Mouse (Mus musculus) liver, embryonic 12.5 days (tissue): ENCODE measurements around the gene Asb15. TPM values are rescaled to one million over a fixed set of nuclear protein-coding genes. Genes with fewer than 3 reads are reported as not detected.

ENCODE experiments used
- ATAC-seq: fragments of 200-750 bp; cut with Nextera tagmentation; 2 replicates; pipeline ENCODE4 v1.8.0; 2017; ENCODE audit warnings: moderate number of reproducible peaks, mild to moderate bottlenecking, moderate library complexity
- H3K27ac ChIP-seq: fragments of 300-500 bp; sonication (generic); 2 replicates; pipeline ENCODE4 v1.5.1; 2016; ENCODE audit warnings: mild to moderate bottlenecking
- H3K27me3 ChIP-seq: fragments of 300-500 bp; sonication (generic); replicated peaks from 2 replicates; pipeline ENCODE4 v1.6.1; 2016; ENCODE audit warnings: mild to moderate bottlenecking, moderate library complexity
- H3K36me3 ChIP-seq: fragments of 300-500 bp; sonication (generic); 2 replicates; pipeline ENCODE4 v1.6.1; 2016; ENCODE audit warnings: mild to moderate bottlenecking, moderate library complexity
- H3K4me1 ChIP-seq: fragments of 300-500 bp; sonication (generic); 2 replicates; pipeline ENCODE4 v1.6.1; 2016
- H3K4me2 ChIP-seq: fragments of 300-500 bp; sonication (generic); 2 replicates; pipeline ENCODE4 v1.6.1; 2016; ENCODE audit warnings: mild to moderate bottlenecking, moderate library complexity
- H3K4me3 ChIP-seq: fragments of 300-500 bp; sonication (generic); 2 replicates; pipeline ENCODE4 v1.5.1; 2016; ENCODE audit warnings: mild to moderate bottlenecking, moderate library complexity
- H3K9ac ChIP-seq: fragments of 300-500 bp; sonication (generic); 2 replicates; pipeline ENCODE4 v1.6.1; 2016; ENCODE audit warnings: mild to moderate bottlenecking, moderate library complexity
- H3K9me3 ChIP-seq: fragments of 300-500 bp; sonication (generic); replicated peaks from 2 replicates; pipeline ENCODE4 v1.6.1; 2016; ENCODE audit warnings: mild to moderate bottlenecking, moderate library complexity
- WGBS: fragments of 180-500 bp; shearing (Covaris S2); methylation state at CpG from one replicate; pipeline ENCODE4 v1.1.7; 2016; ENCODE audit not compliant: insufficient replicate concordance; 5-methylcytosine and 5-hydroxymethylcytosine counted together
- polyA plus RNA-seq: library from polyadenylated mRNA; unstranded; fragments of >200 nt; fragmentation: Nextera tagmentation; extraction: Ambion mirVana; gene quantifications from 2 replicates; pipeline ENCODE4 v1.2.1, GENCODE M21; 2016

Gene Asb15
- polyA plus RNA-seq, 1 experiment from 2014 or later, result 0.04 TPM

- no peaks in the 10 kb centered on the region for H3K36me3 ChIP-seq
- H3K4me2 ChIP-seq, result no peak overlapping the region
- no peaks in the 10 kb centered on the region for H3K27me3 ChIP-seq
- no peaks in the 10 kb centered on the region for H3K9me3 ChIP-seq
- H3K9ac ChIP-seq, result no peak overlapping the region
- H3K4me3 ChIP-seq, result no peak overlapping the region
- no peaks in the 10 kb centered on the region for H3K4me1 ChIP-seq
- ATAC-seq, result no peak
- WGBS, result 70% methylated on average over 3 of the region's 3 CpGs
- H3K27ac ChIP-seq, result no peak overlapping the region
Observed at GRCm38 (mm10) chr6:24538435-24538834, 10.5 kb downstream of the Asb15 start.

DNA sequence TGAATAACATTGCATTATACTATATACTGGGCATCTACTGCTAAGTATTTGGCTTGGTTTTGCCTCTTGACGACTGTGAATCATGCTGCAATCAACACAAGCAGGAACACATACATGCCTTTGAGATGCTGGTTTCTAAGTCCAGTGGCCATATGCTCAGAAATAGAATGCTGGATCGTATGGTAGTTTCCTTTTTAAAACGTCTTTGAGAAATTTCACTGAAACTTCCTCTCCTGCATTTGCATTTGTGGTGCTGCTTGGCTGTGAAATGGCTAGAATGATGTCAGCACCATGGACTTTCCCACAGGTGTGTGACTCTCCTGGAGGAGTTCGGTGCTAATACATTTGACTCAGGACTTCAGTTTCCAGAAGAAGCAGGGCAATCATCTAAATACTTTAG is 12.2 kb downstream of the Asb15 start:
- no peak for ATAC-seq
- no peaks in the 10 kb centered on the region for H3K4me1 ChIP-seq
- no peaks in the 10 kb centered on the region for H3K36me3 ChIP-seq
- H3K9me3 ChIP-seq, result no peaks in the 10 kb centered on the region
- WGBS, result 44% methylated on average over 4 of the region's 4 CpGs
- no peak overlapping the region for H3K4me3 ChIP-seq
- H3K4me2 ChIP-seq, result no peak overlapping the region
- no peak overlapping the region for H3K27ac ChIP-seq
- H3K9ac ChIP-seq, result no peak overlapping the region
- H3K27me3 ChIP-seq, result no peaks in the 10 kb centered on the region

- ATAC-seq, result no peak
- no peak overlapping the region for H3K4me3 ChIP-seq
- no peaks in the 10 kb centered on the region for H3K9me3 ChIP-seq
- H3K36me3 ChIP-seq, result no peaks in the 10 kb centered on the region
- H3K4me2 ChIP-seq, result no peak overlapping the region
- H3K9ac ChIP-seq, result no peak overlapping the region
- H3K27ac ChIP-seq, result no peak overlapping the region
- no peaks in the 10 kb centered on the region for H3K27me3 ChIP-seq
- H3K4me1 ChIP-seq, result no peaks in the 10 kb centered on the region
Observed at GRCm38 (mm10) chr6:24542393-24542792, 14.4 kb downstream of the Asb15 start.

DNA sequence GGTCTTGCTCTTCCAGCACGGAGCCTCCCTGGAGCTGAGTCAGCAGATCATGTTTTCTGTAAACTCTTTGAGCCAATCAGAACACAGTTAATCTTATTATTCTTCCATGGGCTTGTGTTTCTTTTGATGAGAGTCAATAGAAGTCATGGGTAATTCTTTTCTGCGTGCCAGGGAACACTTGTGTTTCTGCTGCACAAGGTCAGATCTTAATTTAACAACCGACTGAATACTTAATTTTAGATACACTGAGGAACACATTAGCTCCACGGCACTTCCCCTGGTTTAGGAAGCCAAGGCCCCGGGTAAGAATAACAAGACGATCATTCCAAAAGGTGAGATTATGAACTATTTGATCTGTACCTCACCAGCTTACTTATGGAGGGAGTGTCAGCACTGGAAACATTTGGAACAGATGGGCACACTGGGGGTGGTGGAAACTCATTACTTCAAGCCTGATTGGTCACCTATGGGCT is 15.2 kb downstream of the Asb15 start:
- no peak for ATAC-seq
- 63% methylated on average over 6 of the region's 6 CpGs for WGBS
- H3K27me3 ChIP-seq, result no peaks in the 10 kb centered on the region
- H3K4me1 ChIP-seq, result no peaks in the 10 kb centered on the region
- H3K4me2 ChIP-seq, result no peak overlapping the region
- H3K27ac ChIP-seq, result no peak overlapping the region
- H3K4me3 ChIP-seq, result no peak overlapping the region
- no peak overlapping the region for H3K9ac ChIP-seq
- H3K36me3 ChIP-seq, result no peaks in the 10 kb centered on the region
- H3K9me3 ChIP-seq, result no peaks in the 10 kb centered on the region

DNA sequence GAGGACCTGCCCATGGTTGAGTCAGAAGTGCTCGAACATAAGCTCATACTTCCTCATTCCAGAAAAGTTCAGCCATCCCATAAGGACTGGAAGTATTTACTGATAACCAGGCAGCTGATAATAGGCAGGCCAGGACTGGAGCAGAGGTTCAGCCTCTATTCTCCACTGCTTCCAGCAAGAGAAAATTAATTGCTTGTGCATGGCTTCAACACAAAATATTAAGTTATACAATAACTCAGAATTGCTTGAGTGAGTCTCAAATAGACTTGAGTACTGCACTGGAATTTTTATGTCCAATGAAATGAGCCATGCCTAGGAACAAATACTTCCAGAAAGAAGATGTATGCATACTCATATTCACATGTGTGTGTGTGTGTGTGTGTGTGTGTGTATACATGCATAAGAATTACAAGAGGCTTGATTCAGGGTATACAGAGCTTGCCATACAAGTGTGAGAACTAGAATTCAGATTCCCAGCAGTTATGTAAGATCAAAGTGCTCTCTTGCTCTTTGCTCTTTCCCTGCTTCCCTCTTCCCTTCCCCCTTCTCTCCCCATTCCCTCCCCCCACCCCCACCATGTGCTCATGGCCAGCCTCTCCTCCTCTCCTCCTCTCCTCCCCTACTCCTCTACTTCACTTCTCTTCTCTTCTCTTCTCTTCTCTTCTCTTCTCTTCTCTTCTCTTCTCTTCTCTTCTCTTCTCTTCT is 18.9 kb downstream of the Asb15 start:
- H3K27me3 ChIP-seq, result no peaks in the 10 kb centered on the region
- H3K27ac ChIP-seq, result no peak overlapping the region
- ATAC-seq, result no peak
- H3K4me1 ChIP-seq, result no peaks in the 10 kb centered on the region
- H3K4me2 ChIP-seq, result no peak overlapping the region
- no peaks in the 10 kb centered on the region for H3K9me3 ChIP-seq
- H3K9ac ChIP-seq, result no peak overlapping the region
- H3K4me3 ChIP-seq, result no peak overlapping the region
- no peaks in the 10 kb centered on the region for H3K36me3 ChIP-seq
- WGBS, result 23% methylated on average over 1 of the region's 1 CpGs

DNA sequence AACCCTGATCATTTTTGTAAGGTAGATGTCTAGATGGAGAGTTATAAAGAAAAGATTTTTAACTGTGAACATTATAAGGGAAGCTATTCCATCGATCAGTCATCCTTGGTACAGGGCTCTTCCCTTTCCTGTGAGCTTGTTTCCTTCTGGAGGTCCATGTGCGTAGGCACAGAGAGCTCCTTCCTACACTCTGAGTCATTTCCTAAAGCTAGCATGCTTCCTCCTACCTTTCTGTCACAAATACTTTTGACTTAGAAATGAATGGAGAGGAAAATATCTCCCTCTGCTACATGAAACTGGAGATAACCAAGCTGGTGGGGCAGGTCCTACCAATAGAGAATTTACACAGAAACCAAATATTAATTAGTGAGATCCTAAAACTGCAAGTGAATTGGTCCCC is 21.9 kb downstream of the Asb15 start:
- Histone ChIP-seq H3K27me3 (no peaks in the 10 kb centered on the region), H3K9ac (no peak overlapping the region), H3K9me3 (no peaks in the 10 kb centered on the region), H3K4me3 (no peak overlapping the region), H3K4me1 (no peaks in the 10 kb centered on the region), H3K36me3 (no peaks in the 10 kb centered on the region), H3K4me2 (no peak overlapping the region), H3K27ac (no peak overlapping the region)
- ATAC-seq, result no peak
- WGBS, result 40% methylated on average over 2 of the region's 2 CpGs

DNA sequence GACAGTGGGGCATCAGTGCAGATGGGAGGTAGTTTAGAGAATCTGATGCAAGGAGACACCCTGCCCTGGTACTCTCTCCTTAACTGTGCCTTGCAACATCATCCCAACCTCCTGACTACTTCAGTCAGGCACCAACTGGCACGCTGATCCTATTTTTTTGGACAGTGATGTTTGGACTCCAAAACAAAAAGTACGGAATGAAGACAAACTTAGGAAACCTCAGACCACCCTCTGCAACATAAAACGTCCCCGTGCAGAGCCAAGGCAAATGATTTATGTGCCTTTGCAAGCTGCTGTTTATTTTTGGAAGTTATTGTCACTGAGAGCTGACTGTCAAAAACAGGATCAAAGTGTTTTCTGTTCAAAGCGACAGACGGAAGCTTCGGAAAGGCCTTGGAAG is 24.1 kb downstream of the Asb15 start:
- WGBS, result 53% methylated on average over 7 of the region's 7 CpGs
- ATAC-seq, result no peak
- Histone ChIP-seq H3K4me3 (no peak overlapping the region), H3K4me1 (no peaks in the 10 kb centered on the region), H3K9ac (no peak overlapping the region), H3K36me3 (no peaks in the 10 kb centered on the region), H3K4me2 (no peak overlapping the region), H3K27me3 (no peaks in the 10 kb centered on the region), H3K9me3 (no peaks in the 10 kb centered on the region), H3K27ac (no peak overlapping the region)

GRCm38 (mm10) chr6:24554427-24555086 is 26.6 kb downstream of the Asb15 start:
- Histone ChIP-seq H3K9me3 (no peaks in the 10 kb centered on the region), H3K36me3 (no peaks in the 10 kb centered on the region), H3K27me3 (no peaks in the 10 kb centered on the region), H3K9ac (no peak overlapping the region), H3K4me2 (no peak overlapping the region), H3K4me1 (no peaks in the 10 kb centered on the region), H3K27ac (no peak overlapping the region), H3K4me3 (no peak overlapping the region)
- WGBS, result 60% methylated on average over 11 of the region's 11 CpGs
- no peak for ATAC-seq

GRCm38 (mm10) chr6:24555488-24555887 is 27.5 kb downstream of the Asb15 start:
- Histone ChIP-seq H3K9ac (no peak overlapping the region), H3K4me2 (no peak overlapping the region), H3K4me3 (no peak overlapping the region), H3K9me3 (no peaks in the 10 kb centered on the region), H3K4me1 (no peaks in the 10 kb centered on the region), H3K27me3 (no peaks in the 10 kb centered on the region), H3K27ac (no peak overlapping the region), H3K36me3 (no peaks in the 10 kb centered on the region)
- ATAC-seq, result no peak
- 57% methylated on average over 2 of the region's 2 CpGs for WGBS

DNA sequence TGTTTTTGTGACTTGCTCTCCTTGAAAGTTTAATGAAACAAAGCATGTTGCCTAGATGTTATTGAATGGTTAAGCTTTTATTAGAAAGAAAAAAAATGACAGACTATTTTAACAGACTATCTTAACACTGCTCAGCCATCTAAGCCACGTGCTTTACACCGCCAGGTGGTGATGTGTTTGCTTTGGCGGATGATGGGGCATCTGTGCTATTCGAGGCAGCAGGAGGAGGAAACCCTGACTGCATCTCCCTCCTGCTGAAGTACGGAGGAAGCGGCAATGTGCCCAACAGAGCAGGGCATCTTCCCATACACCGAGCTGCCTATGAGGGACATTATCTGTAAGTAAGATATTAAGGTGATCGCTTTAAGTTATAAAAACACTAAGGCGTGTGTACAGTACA is 36.1 kb downstream of the Asb15 start:
- no peak overlapping the region for H3K27ac ChIP-seq
- no peaks in the 10 kb centered on the region for H3K4me1 ChIP-seq
- no peak overlapping the region for H3K9ac ChIP-seq
- no peak overlapping the region for H3K4me2 ChIP-seq
- no peaks in the 10 kb centered on the region for H3K9me3 ChIP-seq
- no peaks in the 10 kb centered on the region for H3K36me3 ChIP-seq
- no peak for ATAC-seq
- H3K4me3 ChIP-seq, result no peak overlapping the region
- no peaks in the 10 kb centered on the region for H3K27me3 ChIP-seq
- 61% methylated on average over 9 of the region's 9 CpGs for WGBS

GRCm38 (mm10) chr6:24564886-24565285 is 36.9 kb downstream of the Asb15 start:
- Histone ChIP-seq H3K27me3 (no peaks in the 10 kb centered on the region), H3K27ac (no peak overlapping the region), H3K4me1 (no peaks in the 10 kb centered on the region), H3K9me3 (no peaks in the 10 kb centered on the region), H3K4me2 (no peak overlapping the region), H3K4me3 (no peak overlapping the region), H3K9ac (no peak overlapping the region), H3K36me3 (no peaks in the 10 kb centered on the region)
- WGBS, result 80% methylated on average over 1 of the region's 1 CpGs
- ATAC-seq, result no peak

GRCm38 (mm10) chr6:24568963-24569362 is 41.0 kb downstream of the Asb15 start:
- H3K27ac ChIP-seq, result no peak overlapping the region
- WGBS, result 66% methylated on average over 5 of the region's 5 CpGs
- no peak for ATAC-seq
- H3K36me3 ChIP-seq, result no peaks in the 10 kb centered on the region
- H3K9me3 ChIP-seq, result no peaks in the 10 kb centered on the region
- no peak overlapping the region for H3K4me2 ChIP-seq
- H3K4me3 ChIP-seq, result no peak overlapping the region
- no peaks in the 10 kb centered on the region for H3K4me1 ChIP-seq
- no peak overlapping the region for H3K9ac ChIP-seq
- H3K27me3 ChIP-seq, result no peaks in the 10 kb centered on the region

DNA sequence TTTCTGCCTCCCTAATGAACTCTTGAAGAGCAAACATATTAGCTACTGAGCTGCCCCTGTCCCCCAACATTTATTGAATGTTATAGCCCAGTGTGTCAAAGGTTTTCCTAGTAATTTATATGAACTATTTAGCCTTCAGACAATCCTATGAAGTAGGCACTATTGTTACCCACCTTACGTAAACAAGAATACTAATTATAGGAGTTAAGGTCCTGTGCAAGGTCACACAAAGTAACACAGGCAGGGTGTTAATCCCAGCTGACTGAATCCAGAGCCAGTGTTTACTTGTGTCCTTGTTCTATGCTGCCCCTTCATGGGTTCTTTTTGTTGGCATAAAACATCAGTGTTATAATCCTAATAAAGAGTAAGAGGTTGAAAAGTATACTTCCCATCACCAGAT is 41.8 kb downstream of the Asb15 start:
- ATAC-seq, result no peak
- Histone ChIP-seq H3K4me3 (no peak overlapping the region), H3K27me3 (no peaks in the 10 kb centered on the region), H3K4me1 (no peaks in the 10 kb centered on the region), H3K36me3 (no peaks in the 10 kb centered on the region), H3K4me2 (no peak overlapping the region), H3K9me3 (no peaks in the 10 kb centered on the region), H3K27ac (no peak overlapping the region), H3K9ac (no peak overlapping the region)
- 79% methylated on average over 1 of the region's 1 CpGs for WGBS
